Mouse (Mus musculus) heart, postnatal 4 days (tissue): ENCODE results near the gene Ptpn6. TPM values are rescaled to one million over a fixed set of nuclear protein-coding genes. Genes with fewer than 3 reads are reported as not detected.
"Not testable (repeated sequence)": the region's sequence is repeated elsewhere in the genome, so short reads cannot be mapped to it uniquely, and the experiment has no call there.

Experiments used
- DNase-seq: peaks from one replicate; pipeline ENCODE4 v3.0.0; 2021
- microRNA-seq, 2 experiments: library from miRNA; unstranded; fragments of <30 nt; microRNA quantifications; one replicate each; pipeline ENCODE4 v1.2.0; 2021 to 2022
- total RNA-seq, 2 experiments: library from RNA; stranded (reverse); gene quantifications; 2 replicates each; pipeline ENCODE4 v1.2.3; 2021

The Ptpn6 gene
- total RNA-seq, 2 experiments from 2014 or later = 5.3 to 5.4 TPM

DNA sequence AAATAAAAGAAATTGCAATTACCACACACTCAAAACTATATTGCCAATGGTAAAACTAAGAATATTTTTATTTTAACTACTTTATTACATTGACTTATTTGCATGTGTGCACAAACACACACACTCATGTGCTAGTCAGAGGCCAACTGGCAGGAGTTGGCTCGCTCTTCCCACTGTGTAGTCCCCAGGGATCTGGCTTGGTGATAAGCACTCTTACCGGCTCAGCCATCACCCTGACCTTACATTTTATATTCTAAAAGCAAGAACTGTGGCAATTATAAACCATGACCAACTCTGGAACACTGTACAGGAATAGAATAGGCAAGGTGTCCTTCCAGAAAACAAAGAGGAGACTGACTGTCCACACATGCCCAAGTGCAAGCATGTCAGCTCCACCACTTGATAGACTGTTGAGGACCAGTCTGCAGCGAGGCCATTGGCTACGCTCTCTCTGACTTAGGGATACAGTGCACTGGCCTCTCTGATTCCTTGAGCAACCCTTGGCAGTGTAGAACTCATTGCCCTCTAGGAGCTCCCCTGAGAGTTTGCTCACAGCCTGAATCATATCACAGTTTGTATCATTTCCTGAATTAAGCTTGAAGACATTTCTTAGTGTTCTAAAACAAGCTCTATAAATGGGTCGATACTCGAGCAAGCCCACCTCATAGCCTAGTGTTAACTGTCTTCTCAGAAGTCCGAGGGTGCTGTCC lies 41.9 kb downstream of the Ptpn6 start:
- no peak for DNase-seq

DNA sequence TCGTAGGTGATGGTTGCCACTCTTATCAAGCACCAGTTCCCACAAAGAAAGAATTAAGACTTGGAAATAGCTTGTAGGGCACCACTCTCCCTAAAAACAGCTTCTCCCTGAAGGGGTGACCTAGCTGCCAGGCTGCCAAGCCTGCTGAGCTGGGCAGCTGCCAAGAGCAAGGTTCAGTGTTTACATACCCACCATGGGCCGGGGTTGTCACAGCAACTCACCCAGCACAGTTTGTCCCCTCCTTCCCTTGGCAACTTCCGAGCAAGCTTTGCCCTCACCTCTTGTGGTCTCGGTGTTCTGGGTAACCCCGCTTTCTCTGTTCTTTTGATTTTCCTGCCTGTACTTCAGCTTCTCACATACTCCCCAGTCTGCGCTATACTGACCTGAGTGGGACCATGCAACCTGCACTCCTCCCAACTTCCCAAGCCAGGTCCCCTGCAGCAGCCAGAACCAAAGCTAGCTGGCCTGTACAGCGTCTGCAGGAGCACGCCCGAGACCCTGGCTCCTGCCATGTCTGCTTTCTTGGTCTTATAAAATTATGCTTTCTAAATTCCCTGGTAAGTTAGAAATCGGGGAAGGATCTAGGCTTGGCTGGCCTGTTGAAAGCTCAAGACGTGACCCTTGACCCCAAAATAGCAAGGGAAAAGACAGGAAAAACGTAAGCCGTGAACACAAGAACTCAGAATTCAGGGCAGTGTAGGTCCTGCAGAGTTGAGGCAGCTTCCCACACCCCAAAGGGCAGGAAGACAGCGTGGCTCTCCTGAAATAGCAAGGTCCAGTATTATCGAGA lies 44.2 kb downstream of the Ptpn6 start:
- DNase-seq = peak; percentile 89

DNA sequence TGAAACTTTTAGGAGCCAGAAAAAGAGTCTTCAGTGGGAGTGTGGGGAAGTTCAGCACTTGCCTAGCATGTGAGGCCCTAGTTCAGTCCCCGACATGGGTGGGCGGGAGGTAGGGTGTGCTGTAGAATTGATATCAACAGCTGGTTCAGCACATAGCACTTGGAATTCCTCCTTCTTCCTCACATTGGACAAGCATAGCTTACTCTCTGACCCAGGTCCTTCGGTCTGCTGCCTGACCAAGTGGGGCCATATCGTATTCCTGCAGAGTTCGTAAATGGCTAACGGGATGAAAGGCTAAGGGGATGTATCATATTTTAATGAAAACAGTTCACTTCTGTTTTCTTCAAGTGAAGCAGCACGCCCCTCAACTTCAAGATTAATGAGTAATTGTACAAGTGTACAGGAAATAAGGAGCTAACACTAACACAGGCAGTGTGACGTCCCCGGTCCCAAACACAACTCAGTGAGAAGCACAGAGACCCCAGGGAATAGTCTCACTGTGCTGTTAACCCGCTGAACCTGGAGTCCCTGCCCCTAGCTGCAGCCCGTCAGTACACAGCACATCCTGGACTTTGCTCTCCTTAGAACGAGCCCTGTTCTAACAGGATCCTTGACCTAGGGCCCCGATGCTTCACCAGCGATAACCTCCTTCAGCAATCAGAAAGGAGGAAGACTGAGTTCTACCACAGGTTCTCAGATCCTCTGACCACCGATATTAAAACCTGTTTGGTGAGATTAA lies 45.1 kb downstream of the Ptpn6 start:
- DNase-seq = no peak

DNA sequence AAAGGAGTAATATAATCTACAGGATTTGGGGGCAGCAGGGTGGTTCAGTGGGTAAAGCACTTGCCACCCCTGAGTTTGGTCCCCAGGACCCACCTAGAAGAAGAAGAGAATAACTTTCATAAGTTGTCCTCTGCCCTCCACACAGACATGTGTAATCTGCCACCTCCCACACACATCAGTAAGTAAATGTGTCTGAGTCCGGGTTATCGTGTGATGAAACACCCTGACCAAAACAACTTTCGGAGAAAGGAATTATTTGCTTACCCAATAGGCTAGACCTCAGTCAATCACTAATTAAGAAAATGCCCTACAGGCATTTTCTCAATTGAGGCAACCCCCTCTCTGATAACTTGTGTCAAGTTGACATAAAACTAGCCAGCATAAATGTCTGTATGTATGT lies 48.0 kb downstream of the Ptpn6 start:
- DNase-seq = no peak

GRCm38 (mm10) chr6:124689011-124689410 lies 49.5 kb downstream of the Ptpn6 start:
- no peak for DNase-seq

DNA sequence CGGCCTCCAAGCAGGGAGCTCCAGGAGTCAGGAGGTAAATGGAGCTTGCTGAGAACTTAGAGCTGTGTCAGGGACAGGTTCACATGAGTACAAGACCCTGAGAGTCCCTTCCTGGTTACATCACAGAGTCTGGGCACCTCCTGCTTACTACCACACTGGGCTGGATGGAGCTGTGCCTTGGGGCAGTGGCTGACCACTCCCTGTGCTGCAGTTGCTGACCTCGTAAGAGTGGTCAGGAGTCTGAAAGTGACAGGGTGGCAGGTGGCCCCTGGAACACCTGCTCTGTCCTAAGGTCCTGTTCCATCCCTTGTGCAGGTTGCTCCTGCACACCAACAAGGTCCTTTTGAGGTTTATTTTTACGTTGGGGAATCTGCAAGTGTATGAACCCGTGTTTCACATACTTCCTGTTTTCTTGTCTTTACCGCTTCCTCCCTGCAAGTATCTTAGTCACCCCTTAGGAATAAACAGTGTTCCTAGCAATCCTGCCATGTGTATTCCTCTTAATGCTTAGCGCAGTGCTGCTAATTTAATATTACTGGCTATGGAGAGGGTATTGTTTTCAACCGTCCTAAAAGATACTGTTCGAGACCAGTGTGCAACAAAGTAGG lies 50.3 kb downstream of the Ptpn6 start:
- DNase-seq = no peak

DNA sequence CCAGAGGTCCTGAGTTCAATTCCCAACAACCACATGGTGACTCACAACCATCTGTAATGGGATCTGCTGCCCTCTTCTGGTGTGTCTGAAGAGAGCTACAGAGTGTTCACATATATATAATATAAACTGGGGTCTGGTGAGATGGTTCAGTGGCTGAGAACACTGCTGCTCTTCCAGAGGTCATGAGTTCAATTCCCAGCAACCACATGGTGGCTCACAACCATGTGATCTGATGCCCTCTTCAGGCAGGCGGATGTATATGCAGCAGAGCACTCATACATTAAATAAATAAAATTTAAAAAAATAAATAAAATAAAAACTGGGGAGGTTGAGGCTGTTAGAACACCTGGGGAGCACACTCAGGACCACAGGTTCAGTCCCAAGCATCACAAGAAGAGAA lies 51.9 kb downstream of the Ptpn6 start:
- DNase-seq = not testable (repeated sequence)

GRCm38 (mm10) chr6:124685606-124686386 lies 52.7 kb downstream of the Ptpn6 start:
- no peak for DNase-seq

- DNase-seq = no peak
These were observed 54.7 kb downstream of the Ptpn6 start for GRCm38 (mm10) chr6:124683591-124684417.

- DNase-seq = not testable (repeated sequence)
These were observed 56.2 kb downstream of the Ptpn6 start for GRCm38 (mm10) chr6:124682291-124682690.

DNA sequence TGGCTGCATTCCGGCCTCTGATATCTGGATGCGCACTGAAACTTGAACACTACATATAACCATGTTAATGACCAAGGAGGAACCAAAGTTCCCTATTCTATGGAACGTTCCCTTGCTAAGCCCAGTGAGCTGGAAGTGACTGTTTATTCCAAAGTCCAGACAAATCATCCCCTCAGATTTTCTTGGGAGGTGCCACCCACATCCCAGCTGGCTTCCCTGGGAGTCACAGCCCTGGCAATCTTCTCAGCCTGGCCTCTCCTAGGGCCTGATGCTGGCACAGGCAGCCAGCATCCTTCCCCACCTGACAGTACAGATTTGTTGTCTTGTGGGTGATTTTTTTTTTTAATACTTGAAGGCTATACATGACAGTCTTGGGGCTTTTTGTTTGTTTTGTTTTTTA lies 59.0 kb downstream of the Ptpn6 start:
- no peak for DNase-seq

GRCm38 (mm10) chr6:124678769-124679168 lies 59.7 kb downstream of the Ptpn6 start:
- no peak for DNase-seq

- DNase-seq = no peak
These were observed 62.3 kb downstream of the Ptpn6 start for GRCm38 (mm10) chr6:124676171-124676570.

GRCm38 (mm10) chr6:124674591-124674990 lies 63.9 kb downstream of the Ptpn6 start:
- no peak for DNase-seq

DNA sequence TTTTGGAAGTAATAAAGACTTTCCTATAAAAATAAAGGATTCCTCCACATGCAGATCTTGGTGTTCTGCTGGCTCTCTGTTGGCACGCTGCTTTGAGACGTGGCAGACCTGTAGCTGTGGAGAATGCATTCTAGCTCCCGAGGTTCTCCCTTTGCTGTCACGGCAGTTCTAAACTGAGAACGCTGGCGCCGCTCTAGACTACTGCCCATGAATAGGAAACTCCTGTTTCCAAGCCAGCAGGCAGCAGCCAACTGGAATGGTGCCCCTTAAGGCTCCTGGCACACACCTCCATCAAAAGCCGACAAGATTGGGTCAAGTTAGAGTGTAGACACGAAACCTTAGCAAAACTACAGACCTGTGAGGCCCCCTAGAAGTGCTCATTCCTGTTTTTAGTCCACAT lies 64.9 kb downstream of the Ptpn6 start:
- peak; percentile 63 for DNase-seq

DNA sequence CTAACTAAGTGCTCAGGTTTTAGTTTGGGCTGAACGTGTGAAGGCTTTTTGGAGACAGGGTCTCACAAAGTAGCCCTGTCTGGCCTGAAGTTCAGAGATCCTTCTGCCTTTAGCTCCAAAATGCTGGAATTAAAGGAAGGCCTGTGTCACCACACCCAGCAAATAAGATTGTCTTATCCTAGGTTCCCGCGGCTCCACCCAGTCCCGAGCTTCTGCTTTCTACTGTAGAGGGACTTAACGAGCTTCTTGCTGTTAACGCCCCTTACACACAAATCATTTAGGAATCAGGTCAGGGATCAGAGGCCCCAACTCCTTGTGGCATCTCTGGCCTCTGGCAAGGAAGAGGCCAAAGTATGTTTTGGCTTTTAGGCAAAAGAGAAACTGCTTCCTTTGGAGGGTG lies 66.4 kb downstream of the Ptpn6 start:
- DNase-seq = no peak

Small RNAs within 50 kb of the gene (microRNA-seq; reads per million reads assigned to microRNA genes)
- 9.0 to 20.5 reads per million in 2 experiments for gene Mir141
- gene Mir200c = 281 to 551 reads per million in 2 experiments

Other genes starting within 250 kb of the Ptpn6 start
- gene C1rl, start 245.6 kb downstream of the Ptpn6 start, total RNA-seq = under 1 TPM; 0.63 to 0.76 TPM
- 1 to 10 TPM; 3.4 to 3.8 TPM for gene C1ra, start 226.3 kb downstream of the Ptpn6 start, total RNA-seq
- gene C1s1, start 196.4 kb downstream of the Ptpn6 start, total RNA-seq = 1 to 10 TPM; 7.9 to 9.1 TPM
- gene C1rb, start 168.4 kb downstream of the Ptpn6 start, total RNA-seq = under 1 TPM; 0.36 to 0.43 TPM
- under 1 TPM; 0.14 to 0.25 TPM for gene C1s2, start 102.6 kb downstream of the Ptpn6 start, total RNA-seq
- gene Lpcat3, start 75.7 kb downstream of the Ptpn6 start, total RNA-seq = 10 to 100 TPM; 53.5 to 55.8 TPM
- 10 to 100 TPM; 72.9 to 73.6 TPM for gene Emg1, start 26.5 kb downstream of the Ptpn6 start, total RNA-seq
- 100 to 1,000 TPM; 398 to 399 TPM for gene Phb2, start 26.4 kb downstream of the Ptpn6 start, total RNA-seq
- 100 to 1,000 TPM; 259 to 300 TPM for gene Grcc10, start 2.7 kb upstream of the Ptpn6 start, total RNA-seq
- 1 to 10 TPM in 1 of 2 experiments, not detected in 1; 2.1 TPM for gene Gm45234, start 17.3 kb upstream of the Ptpn6 start, total RNA-seq
- 10 to 100 TPM; 61.0 to 70.5 TPM for gene Atn1, start 17.8 kb upstream of the Ptpn6 start, total RNA-seq
- 10 to 100 TPM; 10.0 to 10.2 TPM for gene Eno2, start 31.0 kb upstream of the Ptpn6 start, total RNA-seq
- gene Lrrc23, start 41.0 kb upstream of the Ptpn6 start, total RNA-seq = under 1 TPM in 1 of 2 experiments, not detected in 1; 0.52 TPM
- 1 to 10 TPM; 3.5 to 4.4 TPM for gene Spsb2, start 69.9 kb upstream of the Ptpn6 start, total RNA-seq
- gene Tpi1, start 75.6 kb upstream of the Ptpn6 start, total RNA-seq = 100 to 1,000 TPM; 977 to 982 TPM
- gene Usp5, start 90.8 kb upstream of the Ptpn6 start, total RNA-seq = 100 to 1,000 TPM; 102 to 104 TPM
- 10 to 100 TPM; 77.8 to 82.6 TPM for gene Cdca3, start 90.8 kb upstream of the Ptpn6 start, total RNA-seq
- gene Gnb3, start 101.6 kb upstream of the Ptpn6 start, total RNA-seq = 1 to 10 TPM; 2.6 to 3.9 TPM
- 10 to 100 TPM; 30.0 to 31.6 TPM for gene P3h3, start 119.0 kb upstream of the Ptpn6 start, total RNA-seq
- gene Gpr162, start 125.3 kb upstream of the Ptpn6 start, total RNA-seq = 1 to 10 TPM; 5.7 to 7.4 TPM
- under 1 TPM; 0.41 to 0.55 TPM for gene Cd4, start 149.5 kb upstream of the Ptpn6 start, total RNA-seq
- gene Lag3, start 173.0 kb upstream of the Ptpn6 start, total RNA-seq = 1 to 10 TPM in 1 of 2 experiments, under 1 TPM in 1; 0.68 to 1.0 TPM
- gene Ptms, start 181.4 kb upstream of the Ptpn6 start, total RNA-seq = 100 to 1,000 TPM; 549 to 587 TPM
- 100 to 1,000 TPM; 237 to 239 TPM for gene Mlf2, start 192.7 kb upstream of the Ptpn6 start, total RNA-seq
- gene Cops7a, start 226.8 kb upstream of the Ptpn6 start, total RNA-seq = 100 to 1,000 TPM; 107 to 110 TPM